Mouse (Mus musculus): ENCODE data around the gene Snorc.

Gene Snorc

GRCm38 (mm10) chr1:87510166-87510691 lies 40.2 kb downstream of the Snorc start:
- DNase-seq (ENCODE audit: low read depth in 1 of 2, low spot score in 2 of 2) = no peak

DNA sequence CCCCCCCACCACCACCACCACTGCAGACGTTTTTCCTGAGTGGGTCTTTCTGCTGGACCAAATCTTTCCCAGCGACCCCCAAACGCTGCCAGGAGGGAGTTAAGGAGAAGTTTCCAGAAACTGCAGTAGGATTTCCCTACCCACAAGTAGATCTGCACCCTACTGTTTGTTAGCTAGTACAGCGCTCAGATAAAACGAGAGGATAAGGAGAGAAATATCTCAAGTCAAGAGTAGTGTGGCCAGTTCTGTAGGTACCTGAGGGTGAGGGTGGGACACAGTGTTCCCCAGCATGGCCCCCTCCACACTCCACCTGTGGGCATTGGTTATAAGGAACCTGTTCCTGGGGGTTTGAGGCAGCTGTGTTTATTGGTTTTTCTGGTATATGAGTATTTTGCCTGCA lies 40.8 kb downstream of the Snorc start:
- no peak for DNase-seq (ENCODE audit: low read depth in 1 of 2, low spot score in 2 of 2)

DNA sequence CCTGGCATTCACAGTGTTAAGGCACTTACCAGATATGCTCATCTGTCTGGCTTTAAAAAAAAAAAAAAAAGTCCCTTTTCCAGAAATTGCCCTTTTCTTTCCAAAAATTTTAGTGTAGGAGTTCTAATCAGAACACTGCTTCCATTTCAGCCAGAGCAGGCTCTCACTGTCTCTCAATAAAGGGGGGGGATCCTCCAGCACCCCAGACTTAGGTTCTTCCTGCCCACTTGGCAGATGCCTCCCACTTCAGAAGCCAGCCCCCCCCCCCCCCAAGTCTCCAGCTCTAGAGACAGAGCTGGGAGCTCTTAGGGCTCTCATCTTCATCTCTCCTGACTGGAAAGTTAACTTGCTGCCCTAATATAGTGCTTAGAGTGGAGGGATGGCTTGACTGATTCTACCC lies 50.4 kb downstream of the Snorc start:
- DNase-seq (ENCODE audit: low read depth in 1 of 2, low spot score in 2 of 2) = no peak

DNA sequence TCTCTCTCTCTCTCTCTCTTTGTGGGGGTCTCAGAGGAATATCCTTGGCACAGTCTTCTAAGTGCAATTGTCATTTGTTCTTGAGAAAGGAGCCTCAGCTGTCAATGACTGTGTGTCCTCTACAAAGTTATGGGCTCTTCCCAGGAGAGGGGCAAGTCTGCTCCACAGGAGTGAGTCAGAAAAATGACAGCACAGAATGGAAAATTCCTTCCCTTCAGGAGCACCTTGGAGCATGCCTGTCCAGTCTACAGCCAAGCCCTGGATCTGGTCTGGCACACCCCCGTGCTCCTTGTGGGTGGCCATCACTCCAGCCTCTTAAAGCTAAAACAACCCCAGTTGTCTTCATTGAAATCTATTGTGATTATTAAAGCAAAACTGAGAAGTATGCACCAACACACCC lies 51.5 kb downstream of the Snorc start:
- no peak for DNase-seq (ENCODE audit: low read depth in 1 of 2, low spot score in 2 of 2)

DNA sequence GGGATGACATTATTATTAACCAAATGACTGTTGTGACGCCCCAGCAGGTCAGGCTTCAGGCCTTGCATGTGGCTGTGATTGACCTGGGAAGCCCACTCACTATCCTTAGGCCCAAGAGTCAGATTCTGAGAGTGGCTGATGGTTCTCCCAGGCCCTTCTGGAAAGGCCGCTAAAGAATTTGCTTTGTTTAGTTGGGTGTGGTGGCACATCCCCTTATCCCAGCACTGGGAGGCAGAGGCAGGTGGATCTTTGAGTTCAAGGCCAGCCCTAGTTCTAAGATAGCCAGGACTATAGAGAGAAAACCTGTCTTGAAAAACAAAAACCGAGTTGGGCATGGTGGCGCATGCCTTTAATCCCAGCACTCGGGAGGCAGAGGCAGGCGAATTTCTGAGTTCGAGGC lies 55.0 kb downstream of the Snorc start:
- no peak for DNase-seq (ENCODE audit: low read depth in 1 of 2, low spot score in 2 of 2)

Measured in monocyte, adult 2 months (primary cell).